Mouse (Mus musculus) heart, embryonic 11.5 days (tissue): Measurements from ENCODE around the gene Dpf3. TPM values are rescaled to one million over a fixed set of nuclear protein-coding genes. Genes with fewer than 3 reads are reported as not detected.

ENCODE experiments used
- ATAC-seq: fragments of 200-750 bp; cut with Nextera tagmentation; replicated peaks from 2 replicates; pipeline ENCODE4 v1.8.0; 2017; ENCODE audit warnings: moderate library complexity; ENCODE audit not compliant: insufficient number of reproducible peaks, low FRiP score, low TSS enrichment
- H3K27ac ChIP-seq: fragments of 300-500 bp; sonication (generic); 2 replicates; pipeline ENCODE4 v1.5.1; 2014; ENCODE audit warnings: mild to moderate bottlenecking, low read depth, low read length
- H3K27me3 ChIP-seq: fragments of 300-500 bp; sonication (generic); 2 replicates; pipeline ENCODE4 v1.6.1; 2014; ENCODE audit warnings: mild to moderate bottlenecking, low read length, mixed read lengths; ENCODE audit not compliant: control insufficient read depth, insufficient read depth
- H3K36me3 ChIP-seq: fragments of 300-500 bp; sonication (generic); 2 replicates; pipeline ENCODE4 v1.6.1; 2014; ENCODE audit warnings: mild to moderate bottlenecking, low read length, moderate library complexity, mixed read lengths; ENCODE audit not compliant: control insufficient read depth, insufficient read depth
- H3K4me1 ChIP-seq: fragments of 300-500 bp; sonication (generic); 2 replicates; pipeline ENCODE4 v1.6.1; 2014; ENCODE audit warnings: low read length; ENCODE audit not compliant: control insufficient read depth, insufficient read depth
- H3K4me2 ChIP-seq: fragments of 300-500 bp; sonication (generic); 2 replicates; pipeline ENCODE4 v1.6.1; 2014; ENCODE audit warnings: mild to moderate bottlenecking, moderate library complexity
- H3K4me3 ChIP-seq: fragments of 300-500 bp; sonication (generic); 2 replicates; pipeline ENCODE4 v1.5.1; 2014; ENCODE audit warnings: low read depth, low read length
- H3K9ac ChIP-seq: fragments of 300-500 bp; sonication (generic); 2 replicates; pipeline ENCODE4 v1.6.1; 2014; ENCODE audit warnings: mild to moderate bottlenecking, low read depth, low read length, moderate library complexity
- H3K9me3 ChIP-seq: fragments of 300-500 bp; sonication (generic); replicated peaks from 2 replicates; pipeline ENCODE4 v1.6.1; 2016; ENCODE audit warnings: low read length; ENCODE audit not compliant: control insufficient read depth
- WGBS: fragments of 180-500 bp; shearing (Covaris S2); extraction: QIAGEN DNeasy Blood & Tissue Kit; methylation state at CpG from one replicate; pipeline ENCODE4 v1.1.7; 2014; ENCODE audit not compliant: insufficient replicate concordance; 5-methylcytosine and 5-hydroxymethylcytosine counted together
- polyA plus RNA-seq: library from polyadenylated mRNA; unstranded; fragments of >200 nt; fragmentation: Nextera tagmentation; extraction: Ambion mirVana; gene quantifications from 2 replicates; pipeline ENCODE4 v1.2.1, GENCODE M21; 2014

Dpf3 gene
- polyA plus RNA-seq, 1 experiment from 2014 or later: 29.7 TPM

DNA sequence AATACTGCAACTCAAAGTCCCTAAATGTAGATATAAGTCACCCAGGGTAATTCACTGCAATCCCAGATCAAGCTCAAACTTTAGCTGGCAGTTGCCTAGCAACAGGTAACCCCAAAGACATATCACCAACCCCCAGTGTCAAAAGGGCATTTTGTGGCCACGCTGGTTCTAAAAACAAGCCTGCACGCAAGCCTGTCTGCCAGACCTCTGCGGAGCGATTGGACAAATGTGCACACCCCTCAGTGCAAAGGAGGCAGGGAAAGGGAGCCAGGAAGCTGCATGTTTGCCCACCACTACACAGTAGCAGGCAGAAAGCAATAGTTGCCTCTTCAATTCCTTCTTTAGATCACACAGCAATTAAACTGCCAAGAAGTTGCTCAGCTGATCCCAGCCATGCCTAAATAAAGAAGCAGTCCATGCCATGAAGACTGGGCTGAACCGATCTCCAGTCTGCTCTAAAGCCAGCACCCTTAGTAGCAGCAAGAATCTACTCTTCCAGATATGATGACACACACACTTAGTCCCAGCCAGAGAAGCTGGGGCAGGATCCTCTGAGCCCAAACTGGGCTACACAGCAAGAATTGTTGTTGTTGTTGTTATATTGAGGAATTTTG lies 13.4 kb downstream of the Dpf3 start:
- Histone ChIP-seq H3K36me3 (no peaks in the 10 kb centered on the region), H3K9me3 (no peaks in the 10 kb centered on the region), H3K9ac (0 out of 2 replicates have a peak overlapping the region, but pooled peaks have one; percentile 28), H3K4me2 (peak overlapping the region; percentile 24; the same call in 1 of the 2 replicates), H3K4me3 (no peak overlapping the region), H3K4me1 (peaks cover 56% of the 10 kb centered on the region), H3K27me3 (no peaks in the 10 kb centered on the region), H3K27ac (peak overlapping the region; percentile 57)
- no peak for ATAC-seq
- WGBS: 19% methylated on average over 5 of the region's 5 CpGs

DNA sequence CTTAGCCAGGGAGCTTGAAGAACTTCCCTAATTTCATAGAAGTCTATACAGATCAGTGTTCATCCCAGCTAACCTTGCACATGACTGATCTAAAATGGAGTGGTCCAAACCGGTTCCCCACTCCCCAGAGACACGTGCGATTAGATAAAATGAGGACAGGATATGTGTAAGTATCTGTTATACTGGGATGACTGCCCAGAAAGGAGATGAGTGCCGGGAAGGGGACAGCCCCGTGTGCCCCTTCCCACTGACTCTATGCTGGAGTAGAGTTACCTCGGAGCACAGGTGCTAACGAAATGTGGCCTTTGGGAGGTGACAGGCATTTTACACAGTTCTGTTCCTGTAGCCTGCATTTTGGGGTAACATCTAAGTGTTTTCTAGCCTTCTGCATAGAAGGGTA lies 15.8 kb downstream of the Dpf3 start:
- Histone ChIP-seq H3K36me3 (no peaks in the 10 kb centered on the region), H3K9ac (no peak overlapping the region), H3K4me3 (no peak overlapping the region), H3K9me3 (no peaks in the 10 kb centered on the region), H3K4me1 (peaks cover 54% of the 10 kb centered on the region), H3K27ac (0 out of 2 replicates have a peak overlapping the region, but pooled peaks have one; percentile 2), H3K4me2 (no peak overlapping the region), H3K27me3 (no peaks in the 10 kb centered on the region)
- ATAC-seq: no peak
- WGBS: 49% methylated on average over 7 of the region's 7 CpGs

DNA sequence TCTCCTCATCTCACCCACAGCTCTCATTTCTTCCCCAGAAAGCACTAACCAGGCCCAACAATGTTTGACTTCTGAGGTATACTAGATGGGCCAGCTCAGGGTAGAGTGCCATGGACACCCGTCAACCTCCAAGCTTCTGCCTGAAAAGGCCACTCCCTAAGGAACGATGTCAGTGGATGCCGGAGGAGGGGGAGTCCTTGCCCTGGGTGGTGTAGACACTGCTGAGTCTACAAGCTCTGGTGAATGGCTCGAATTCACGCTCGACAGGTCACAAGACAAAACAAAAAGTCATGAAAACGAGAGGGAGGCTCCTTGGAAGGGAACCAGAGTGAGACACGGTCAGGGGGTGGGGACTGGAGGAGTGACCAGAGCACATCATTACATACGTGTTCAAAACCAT lies 17.4 kb downstream of the Dpf3 start:
- 72% methylated on average over 9 of the region's 9 CpGs for WGBS
- H3K27me3 ChIP-seq: no peaks in the 10 kb centered on the region

DNA sequence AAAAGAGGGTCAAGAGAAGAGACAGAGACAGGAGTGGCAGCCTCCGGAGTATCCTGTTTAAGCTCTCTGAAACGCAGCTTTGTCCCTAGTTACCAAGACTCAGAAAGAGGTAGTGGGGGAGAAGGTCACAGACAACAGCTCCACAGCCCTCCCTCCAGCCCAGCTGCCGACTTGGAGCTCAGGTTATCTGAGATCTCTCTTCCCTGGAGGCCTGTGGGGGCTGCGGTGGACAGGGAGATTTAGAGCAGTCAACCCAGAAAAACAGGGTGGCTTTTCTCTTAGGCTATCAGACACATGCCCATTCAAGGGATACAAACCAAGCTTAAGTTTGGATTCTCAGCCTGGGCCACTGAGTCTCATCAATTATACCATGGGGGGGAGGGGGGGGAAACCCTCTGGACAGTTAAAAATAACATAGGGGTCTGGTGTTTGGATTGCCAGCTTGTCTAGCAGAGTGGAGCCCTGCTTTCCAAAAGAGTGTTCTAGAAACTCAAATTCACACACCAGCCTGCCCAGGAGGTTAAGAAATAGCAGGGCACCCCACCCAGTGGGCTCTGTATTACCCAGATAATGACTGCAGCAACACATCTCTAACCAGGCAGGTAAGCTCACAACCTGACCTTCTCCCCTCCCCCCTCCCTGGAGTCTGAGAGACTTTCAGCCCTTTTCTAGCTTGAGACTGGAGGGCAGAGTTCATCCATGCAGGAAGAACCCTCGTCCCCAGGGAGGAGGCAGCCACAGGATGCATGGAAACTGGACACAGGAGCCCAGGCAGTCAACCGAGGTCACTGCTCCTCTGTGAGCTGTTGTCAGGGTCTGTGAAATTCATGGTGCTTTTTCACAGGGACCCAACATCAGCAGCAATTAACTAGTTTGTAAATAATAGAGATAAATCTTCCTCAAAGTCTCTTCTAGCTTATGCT lies 20.7 kb downstream of the Dpf3 start:
- Histone ChIP-seq H3K27ac (peak overlapping the region; percentile 75), H3K4me1 (peaks cover 34% of the 10 kb centered on the region), H3K36me3 (no peaks in the 10 kb centered on the region), H3K4me2 (peak overlapping the region; percentile 37), H3K9ac (peak overlapping the region; percentile 39), H3K9me3 (no peaks in the 10 kb centered on the region), H3K4me3 (no peak overlapping the region), H3K27me3 (no peaks in the 10 kb centered on the region)
- ATAC-seq: no peak
- WGBS: 7% methylated on average over 6 of the region's 6 CpGs

More for the DNA sequence above, 17.4 kb downstream of the Dpf3 start:
- no peak for ATAC-seq
- Histone ChIP-seq H3K9ac (no peak overlapping the region), H3K9me3 (no peaks in the 10 kb centered on the region), H3K4me3 (no peak overlapping the region), H3K27ac (no peak overlapping the region), H3K4me1 (peaks cover 59% of the 10 kb centered on the region), H3K36me3 (no peaks in the 10 kb centered on the region), H3K4me2 (no peak overlapping the region)

DNA sequence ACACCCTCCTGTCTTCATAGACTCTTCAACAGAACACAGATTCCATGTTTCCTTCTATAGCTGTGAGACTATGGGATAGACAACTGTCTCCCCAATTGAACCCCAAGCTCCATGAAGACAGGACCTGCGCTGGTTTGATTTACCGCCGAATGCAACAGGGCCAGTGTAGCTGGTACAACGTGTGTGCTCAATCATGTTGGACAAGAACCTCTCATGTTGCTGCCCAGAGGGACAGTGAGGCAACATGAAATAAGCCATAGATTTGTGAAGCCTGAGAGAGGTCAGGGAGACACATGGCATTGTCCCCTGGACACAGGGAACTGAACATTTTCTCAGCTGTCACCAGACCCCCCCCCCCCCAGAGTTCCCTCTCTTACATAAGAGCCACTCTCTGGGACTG lies 21.5 kb downstream of the Dpf3 start:
- Histone ChIP-seq H3K36me3 (no peaks in the 10 kb centered on the region), H3K4me3 (no peak overlapping the region), H3K27me3 (no peaks in the 10 kb centered on the region), H3K9ac (no peak overlapping the region), H3K27ac (peak overlapping the region; percentile 75), H3K4me2 (peak overlapping the region; percentile 37), H3K4me1 (peaks cover 29% of the 10 kb centered on the region), H3K9me3 (no peaks in the 10 kb centered on the region)
- WGBS: 64% methylated on average over 4 of the region's 4 CpGs
- no peak for ATAC-seq

DNA sequence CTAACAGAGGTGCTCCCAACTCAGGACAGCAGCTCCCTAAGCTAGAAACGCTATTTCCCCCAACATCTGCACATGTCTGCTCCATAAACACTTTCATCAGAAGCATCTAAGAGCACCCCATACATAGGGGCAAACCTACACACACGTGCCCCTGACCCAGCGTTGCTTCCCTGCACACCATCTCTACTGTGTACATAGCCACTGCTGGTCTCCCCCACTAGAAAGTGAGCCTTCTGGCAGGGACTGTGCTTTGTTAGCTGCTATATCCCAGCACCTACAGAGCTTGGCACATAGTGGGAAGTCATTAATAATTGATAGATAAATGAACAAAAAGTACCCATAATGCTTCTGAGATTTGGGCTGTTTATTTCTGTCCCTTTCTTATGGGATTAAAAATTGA lies 27.2 kb downstream of the Dpf3 start:
- Histone ChIP-seq H3K36me3 (0 out of 2 replicates have a peak, but pooled peaks cover 2% of the 10 kb centered on the region), H3K9me3 (no peaks in the 10 kb centered on the region), H3K4me3 (no peak overlapping the region), H3K9ac (no peak overlapping the region), H3K27ac (no peak overlapping the region), H3K27me3 (no peaks in the 10 kb centered on the region), H3K4me2 (no peak overlapping the region), H3K4me1 (peaks cover 4% of the 10 kb centered on the region; the same call in 1 of the 2 replicates)
- WGBS: 72% methylated on average over 3 of the region's 3 CpGs
- no peak for ATAC-seq

DNA sequence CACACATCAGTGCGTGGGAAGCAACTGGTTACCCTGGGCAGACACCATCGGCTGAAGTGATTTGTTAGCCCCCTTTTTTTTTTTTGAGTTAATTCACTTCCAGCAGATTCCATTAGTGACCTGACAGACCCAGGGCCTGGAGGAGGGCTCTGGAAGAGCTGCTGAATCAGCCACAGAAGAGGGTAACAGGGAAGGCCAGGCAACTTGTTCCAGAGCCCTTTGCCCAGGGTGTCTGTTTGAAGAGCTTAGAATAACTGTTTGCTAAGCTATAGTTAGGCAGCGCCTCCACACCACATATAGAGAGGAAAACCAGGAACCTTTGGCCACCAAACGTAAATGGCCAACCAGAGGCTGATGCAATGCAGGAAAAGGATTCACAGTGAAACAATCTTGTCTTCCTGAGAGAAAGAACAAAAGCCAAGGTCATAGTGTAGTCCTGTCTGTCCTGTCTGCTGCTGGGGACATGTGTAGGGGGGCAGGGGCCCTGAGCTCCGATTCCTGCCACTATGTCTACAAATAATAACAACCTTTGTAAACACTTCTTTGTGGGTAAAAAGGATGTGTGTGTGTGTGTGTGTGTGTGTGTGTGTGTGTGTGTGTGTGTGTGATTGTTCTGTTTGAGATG lies 32.7 kb downstream of the Dpf3 start:
- WGBS: 62% methylated on average over 5 of the region's 5 CpGs
- H3K27ac ChIP-seq: 0 out of 2 replicates have a peak overlapping the region, but pooled peaks have one; percentile 41
- no peaks in the 10 kb centered on the region for H3K9me3 ChIP-seq

DNA sequence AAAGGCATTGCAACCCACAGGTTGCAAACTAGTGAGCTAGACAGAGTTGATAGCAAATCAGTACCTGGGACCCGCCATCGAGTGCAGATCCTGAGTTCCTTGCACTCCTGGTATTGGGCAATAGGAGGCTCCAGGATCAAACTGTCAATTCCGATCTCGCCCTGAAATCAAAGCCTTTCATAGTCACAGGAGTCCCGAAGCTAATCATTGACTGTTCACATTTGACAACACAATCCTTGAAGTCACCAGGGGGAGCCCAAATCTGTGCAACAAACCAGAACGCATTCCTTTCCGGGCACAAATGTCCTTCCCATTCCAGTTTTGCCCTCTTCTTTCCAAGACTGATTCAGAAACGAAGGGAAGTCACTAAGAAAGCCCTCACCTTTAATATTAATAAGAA lies 35.7 kb downstream of the Dpf3 start:
- ATAC-seq: no peak
- WGBS: 55% methylated on average over 8 of the region's 8 CpGs
- Histone ChIP-seq H3K9me3 (no peaks in the 10 kb centered on the region), H3K36me3 (0 out of 2 replicates have a peak, but pooled peaks cover 2% of the 10 kb centered on the region), H3K4me1 (peaks cover 24% of the 10 kb centered on the region), H3K4me3 (no peak overlapping the region), H3K27ac (no peak overlapping the region), H3K4me2 (no peak overlapping the region), H3K9ac (no peak overlapping the region), H3K27me3 (no peaks in the 10 kb centered on the region)

More for the DNA sequence above, 32.7 kb downstream of the Dpf3 start:
- peaks cover 18% of the 10 kb centered on the region for H3K4me1 ChIP-seq
- no peak overlapping the region for H3K4me2 ChIP-seq
- H3K9ac ChIP-seq: no peak overlapping the region
- no peak for ATAC-seq
- no peaks in the 10 kb centered on the region for H3K27me3 ChIP-seq
- 0 out of 2 replicates have a peak, but pooled peaks cover 2% of the 10 kb centered on the region for H3K36me3 ChIP-seq
- no peak overlapping the region for H3K4me3 ChIP-seq
